Mouse (Mus musculus): ENCODE results near the gene Ppef2. TPM values are rescaled to one million over a fixed set of nuclear protein-coding genes. Genes with fewer than 3 reads are reported as not detected.

Ppef2 gene
- polyA plus RNA-seq, 1 experiment from 2014 or later: not detected

GRCm38 (mm10) chr5:92277437-92278394, 21.6 kb upstream of the Ppef2 start, which contains the start of gene Naaa:
Naaa (minus strand) TSS chr5:92278170.
- DNase-seq (ENCODE audit: low spot score, missing footprints) (peak; percentile 97), ATAC-seq (ENCODE audit: low FRiP score) (peak; percentile 92)
- WGBS: 3% methylated on average over 54 of the region's 54 CpGs
- H3K4me1 ChIP-seq (ENCODE audit: control insufficient read depth, insufficient read depth, low read length): peaks cover 3% of the 10 kb centered on the region; the same call in 1 of the 2 replicates
- peak within 1 kb of the TSS; percentile 87 for H3K4me2 ChIP-seq
- H3K27me3 ChIP-seq (ENCODE audit: control insufficient read depth, insufficient read depth, low read length): no peaks in the 10 kb centered on the region; the same call in 1 of the 2 replicates
- no peaks in the 10 kb centered on the region for H3K36me3 ChIP-seq (ENCODE audit: control insufficient read depth, insufficient read depth, low read length)
- peak within 1 kb of the TSS; percentile 62 for H3K9ac ChIP-seq (ENCODE audit: low read length)
- H3K9me3 ChIP-seq (ENCODE audit: control insufficient read depth, low read length): no peaks in the 10 kb centered on the region
- peak within 1 kb of the TSS; percentile 63 for H3K4me3 ChIP-seq (ENCODE audit: low read depth, low read length)
- 0 out of 2 replicates have a peak within 1 kb of the TSS, but pooled peaks have one; percentile 20 for H3K27ac ChIP-seq (ENCODE audit: low read depth, low read length)

DNA sequence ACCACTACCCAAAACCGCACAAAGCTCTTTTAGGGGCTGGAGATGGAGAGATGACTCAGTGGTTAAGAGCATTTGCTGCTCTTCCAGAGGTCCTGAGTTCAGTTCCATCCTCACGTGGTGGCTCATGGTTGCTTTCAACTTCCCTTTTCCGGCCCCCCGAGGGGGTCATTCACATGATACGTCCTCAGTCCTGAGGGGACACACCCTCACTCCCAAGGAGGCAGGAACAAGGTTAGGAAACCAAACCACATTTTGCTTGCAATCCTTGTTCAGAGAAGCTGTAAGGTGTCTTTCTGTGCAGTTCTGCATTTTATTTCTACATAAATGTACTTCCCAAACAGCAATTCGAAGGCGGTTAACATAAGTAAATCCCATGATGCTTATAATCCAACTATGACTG, 14.4 kb upstream of the Ppef2 start:
- Histone ChIP-seq H3K27ac (ENCODE audit: low read depth, low read length) (no peak overlapping the region), H3K4me3 (ENCODE audit: low read depth, low read length) (no peak overlapping the region), H3K4me1 (ENCODE audit: control insufficient read depth, insufficient read depth, low read length) (no peaks in the 10 kb centered on the region), H3K27me3 (ENCODE audit: control insufficient read depth, insufficient read depth, low read length) (no peaks in the 10 kb centered on the region), H3K4me2 (no peak overlapping the region), H3K9ac (ENCODE audit: low read length) (no peak overlapping the region), H3K36me3 (ENCODE audit: control insufficient read depth, insufficient read depth, low read length) (no peaks in the 10 kb centered on the region), H3K9me3 (ENCODE audit: control insufficient read depth, low read length) (no peaks in the 10 kb centered on the region)
- WGBS: 91% methylated on average over 7 of the region's 7 CpGs
- ATAC-seq (ENCODE audit: low FRiP score) (no peak), DNase-seq (ENCODE audit: low spot score, missing footprints) (no peak)

DNA sequence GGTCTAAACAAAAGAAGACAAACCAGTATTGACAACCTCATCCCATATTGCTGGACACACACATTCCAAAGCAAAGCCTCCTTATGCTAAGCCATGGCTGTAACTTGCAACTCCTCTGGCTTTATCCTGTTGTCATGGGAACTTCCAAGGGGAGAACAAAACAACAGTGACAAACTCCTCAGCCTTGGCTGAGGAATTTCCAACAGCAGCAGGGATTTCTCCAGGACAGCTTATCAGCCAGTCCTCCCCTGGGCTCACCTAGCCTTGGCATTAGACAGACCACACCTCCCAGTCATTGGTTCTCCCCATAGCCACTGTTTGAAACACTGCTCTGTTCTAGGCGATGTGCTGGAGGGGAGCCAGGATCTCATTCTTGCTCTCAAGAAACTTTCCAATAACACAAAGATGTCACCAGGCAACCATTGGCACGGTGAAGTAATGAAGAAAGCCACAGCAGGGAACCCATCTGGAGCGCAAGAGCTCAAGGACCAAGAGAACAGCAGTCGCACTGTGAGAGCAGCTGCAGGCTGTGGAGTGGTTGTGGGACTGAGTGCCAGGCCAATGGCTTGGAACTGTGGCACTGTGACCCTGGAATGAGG, 7.8 kb upstream of the Ppef2 start:
- ATAC-seq (ENCODE audit: low FRiP score): peak; percentile 84
- WGBS: 5% methylated on average over 4 of the region's 4 CpGs
- Histone ChIP-seq H3K4me2 (no peak overlapping the region), H3K27ac (ENCODE audit: low read depth, low read length) (no peak overlapping the region; the same call in 1 of the 2 replicates), H3K27me3 (ENCODE audit: control insufficient read depth, insufficient read depth, low read length) (no peaks in the 10 kb centered on the region), H3K4me3 (ENCODE audit: low read depth, low read length) (no peak overlapping the region), H3K9ac (ENCODE audit: low read length) (no peak overlapping the region), H3K9me3 (ENCODE audit: control insufficient read depth, low read length) (no peaks in the 10 kb centered on the region), H3K4me1 (ENCODE audit: control insufficient read depth, insufficient read depth, low read length) (peaks cover 13% of the 10 kb centered on the region), H3K36me3 (ENCODE audit: control insufficient read depth, insufficient read depth, low read length) (no peaks in the 10 kb centered on the region)
- peak; percentile 91 for DNase-seq (ENCODE audit: low spot score, missing footprints)

- Histone ChIP-seq H3K9ac (ENCODE audit: low read length) (no peak overlapping the region), H3K4me1 (ENCODE audit: control insufficient read depth, insufficient read depth, low read length) (peaks cover 13% of the 10 kb centered on the region), H3K36me3 (ENCODE audit: control insufficient read depth, insufficient read depth, low read length) (no peaks in the 10 kb centered on the region), H3K27ac (ENCODE audit: low read depth, low read length) (no peak overlapping the region), H3K4me3 (ENCODE audit: low read depth, low read length) (no peak overlapping the region), H3K4me2 (no peak overlapping the region), H3K9me3 (ENCODE audit: control insufficient read depth, low read length) (no peaks in the 10 kb centered on the region), H3K27me3 (ENCODE audit: control insufficient read depth, insufficient read depth, low read length) (no peaks in the 10 kb centered on the region)
- DNase-seq (ENCODE audit: low spot score, missing footprints): no peak
- no peak for ATAC-seq (ENCODE audit: low FRiP score)
- 89% methylated on average over 8 of the region's 8 CpGs for WGBS
These were observed 6.6 kb upstream of the Ppef2 start for GRCm38 (mm10) chr5:92262646-92263045.

- no peak for ATAC-seq (ENCODE audit: low FRiP score)
These were observed 1.6 kb downstream of the Ppef2 start for GRCm38 (mm10) chr5:92254476-92254875.

GRCm38 (mm10) chr5:92252797-92253343, 3.2 kb downstream of the Ppef2 start:
- 17% methylated on average over 18 of the region's 18 CpGs for WGBS
- peak overlapping the region; percentile 18 for H3K4me2 ChIP-seq
- no peak overlapping the region for H3K27ac ChIP-seq (ENCODE audit: low read depth, low read length)
- H3K36me3 ChIP-seq (ENCODE audit: control insufficient read depth, insufficient read depth, low read length): no peaks in the 10 kb centered on the region
- no peak overlapping the region for H3K9ac ChIP-seq (ENCODE audit: low read length)
- no peak overlapping the region for H3K4me3 ChIP-seq (ENCODE audit: low read depth, low read length)
- ATAC-seq (ENCODE audit: low FRiP score): peak; percentile 63; the same call in 1 of the 2 replicates
- no peaks in the 10 kb centered on the region for H3K27me3 ChIP-seq (ENCODE audit: control insufficient read depth, insufficient read depth, low read length)
- no peaks in the 10 kb centered on the region for H3K9me3 ChIP-seq (ENCODE audit: control insufficient read depth, low read length)
- peak; percentile 86 for DNase-seq (ENCODE audit: low spot score, missing footprints)
- peaks cover 12% of the 10 kb centered on the region for H3K4me1 ChIP-seq (ENCODE audit: control insufficient read depth, insufficient read depth, low read length)

More at GRCm38 (mm10) chr5:92254476-92254875, 1.6 kb downstream of the Ppef2 start:
- Histone ChIP-seq H3K4me2 (no peak overlapping the region), H3K9ac (ENCODE audit: low read length) (no peak overlapping the region), H3K36me3 (ENCODE audit: control insufficient read depth, insufficient read depth, low read length) (no peaks in the 10 kb centered on the region), H3K27me3 (ENCODE audit: control insufficient read depth, insufficient read depth, low read length) (no peaks in the 10 kb centered on the region), H3K9me3 (ENCODE audit: control insufficient read depth, low read length) (no peaks in the 10 kb centered on the region), H3K4me3 (ENCODE audit: low read depth, low read length) (no peak overlapping the region), H3K27ac (ENCODE audit: low read depth, low read length) (no peak overlapping the region), H3K4me1 (ENCODE audit: control insufficient read depth, insufficient read depth, low read length) (peaks cover 12% of the 10 kb centered on the region)
- DNase-seq (ENCODE audit: low spot score, missing footprints): no peak
- 70% methylated on average over 6 of the region's 6 CpGs for WGBS

DNA sequence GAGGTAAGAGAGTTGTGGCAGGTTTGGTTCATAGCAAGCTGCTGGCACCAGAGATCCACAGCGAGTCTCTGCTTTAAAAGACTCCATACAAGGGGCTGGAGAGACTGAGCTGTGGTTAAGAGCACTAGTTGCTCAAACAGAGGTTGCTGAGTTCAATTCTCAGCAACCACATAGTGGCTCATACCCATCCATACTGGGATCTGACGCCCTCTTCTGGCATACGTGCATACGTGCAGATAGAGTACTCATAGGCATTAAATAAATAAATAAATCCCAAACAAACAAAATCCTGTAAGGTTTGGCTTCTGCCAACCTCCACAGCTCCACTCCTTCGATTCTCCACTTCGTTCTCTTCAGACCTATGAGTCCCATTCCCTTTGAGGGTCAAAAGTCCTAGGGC, 4.0 kb downstream of the Ppef2 start:
- no peak overlapping the region for H3K4me3 ChIP-seq (ENCODE audit: low read depth, low read length)
- DNase-seq (ENCODE audit: low spot score, missing footprints): no peak
- peaks cover 12% of the 10 kb centered on the region for H3K4me1 ChIP-seq (ENCODE audit: control insufficient read depth, insufficient read depth, low read length)
- no peak overlapping the region for H3K4me2 ChIP-seq
- no peaks in the 10 kb centered on the region for H3K9me3 ChIP-seq (ENCODE audit: control insufficient read depth, low read length)
- no peak overlapping the region for H3K9ac ChIP-seq (ENCODE audit: low read length)
- ATAC-seq (ENCODE audit: low FRiP score): no peak
- H3K36me3 ChIP-seq (ENCODE audit: control insufficient read depth, insufficient read depth, low read length): no peaks in the 10 kb centered on the region
- WGBS: 91% methylated on average over 6 of the region's 6 CpGs
- H3K27me3 ChIP-seq (ENCODE audit: control insufficient read depth, insufficient read depth, low read length): no peaks in the 10 kb centered on the region
- no peak overlapping the region for H3K27ac ChIP-seq (ENCODE audit: low read depth, low read length)

GRCm38 (mm10) chr5:92248614-92249013, 7.5 kb downstream of the Ppef2 start:
- no peaks in the 10 kb centered on the region for H3K27me3 ChIP-seq (ENCODE audit: control insufficient read depth, insufficient read depth, low read length)
- 89% methylated on average over 11 of the region's 11 CpGs for WGBS
- no peak overlapping the region for H3K27ac ChIP-seq (ENCODE audit: low read depth, low read length)
- no peak overlapping the region for H3K9ac ChIP-seq (ENCODE audit: low read length)
- H3K4me1 ChIP-seq (ENCODE audit: control insufficient read depth, insufficient read depth, low read length): peaks cover 4% of the 10 kb centered on the region; the same call in 1 of the 2 replicates
- H3K4me2 ChIP-seq: no peak overlapping the region
- no peaks in the 10 kb centered on the region for H3K9me3 ChIP-seq (ENCODE audit: control insufficient read depth, low read length)
- no peaks in the 10 kb centered on the region for H3K36me3 ChIP-seq (ENCODE audit: control insufficient read depth, insufficient read depth, low read length)
- no peak for DNase-seq (ENCODE audit: low spot score, missing footprints)
- H3K4me3 ChIP-seq (ENCODE audit: low read depth, low read length): no peak overlapping the region
- ATAC-seq (ENCODE audit: low FRiP score): no peak

DNA sequence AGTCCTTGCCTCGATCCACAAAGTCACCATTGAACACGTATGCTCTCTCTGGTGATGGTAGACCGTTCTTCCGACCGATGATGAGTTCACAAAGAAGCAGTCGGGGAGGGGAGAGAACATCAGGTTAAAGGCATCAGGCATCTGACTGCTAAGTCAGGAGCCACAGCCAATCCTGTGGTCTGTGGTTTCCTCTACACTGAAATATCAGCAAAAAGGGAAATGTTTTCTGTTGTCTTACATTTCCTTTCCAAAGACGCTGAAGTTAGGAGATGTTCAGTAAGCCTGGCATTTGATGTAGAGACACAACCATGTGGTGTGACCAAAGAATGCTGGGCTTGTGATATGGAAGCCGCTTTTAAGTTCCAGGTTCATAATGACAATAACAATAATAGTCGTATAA, 10.6 kb downstream of the Ppef2 start:
- no peaks in the 10 kb centered on the region for H3K9me3 ChIP-seq (ENCODE audit: control insufficient read depth, low read length)
- no peak overlapping the region for H3K9ac ChIP-seq (ENCODE audit: low read length)
- H3K27ac ChIP-seq (ENCODE audit: low read depth, low read length): no peak overlapping the region
- no peaks in the 10 kb centered on the region for H3K36me3 ChIP-seq (ENCODE audit: control insufficient read depth, insufficient read depth, low read length)
- WGBS: 88% methylated on average over 9 of the region's 9 CpGs
- no peak for ATAC-seq (ENCODE audit: low FRiP score)
- no peak overlapping the region for H3K4me2 ChIP-seq
- no peak overlapping the region for H3K4me3 ChIP-seq (ENCODE audit: low read depth, low read length)
- DNase-seq (ENCODE audit: low spot score, missing footprints): no peak
- H3K4me1 ChIP-seq (ENCODE audit: control insufficient read depth, insufficient read depth, low read length): no peaks in the 10 kb centered on the region
- H3K27me3 ChIP-seq (ENCODE audit: control insufficient read depth, insufficient read depth, low read length): no peaks in the 10 kb centered on the region
